Mouse (Mus musculus) regulatory T cell (primary cell): ENCODE measurements at regions not wholly inside any gene's neighbourhood (a gene's known extent, or its start where the extent isn't known, plus 50 kb on each side); places are given as distances from the start of the nearest gene placed in this dataset.

ENCODE experiments used
- in situ Hi-C: fragments of 300-600 bp; cut with MboI, MseI; formaldehyde crosslinking; loops from one replicate; pipeline ENCODE4 v1.15.1; 2025; ENCODE audit warnings: high pct_unique_total_duplicates

DNA sequence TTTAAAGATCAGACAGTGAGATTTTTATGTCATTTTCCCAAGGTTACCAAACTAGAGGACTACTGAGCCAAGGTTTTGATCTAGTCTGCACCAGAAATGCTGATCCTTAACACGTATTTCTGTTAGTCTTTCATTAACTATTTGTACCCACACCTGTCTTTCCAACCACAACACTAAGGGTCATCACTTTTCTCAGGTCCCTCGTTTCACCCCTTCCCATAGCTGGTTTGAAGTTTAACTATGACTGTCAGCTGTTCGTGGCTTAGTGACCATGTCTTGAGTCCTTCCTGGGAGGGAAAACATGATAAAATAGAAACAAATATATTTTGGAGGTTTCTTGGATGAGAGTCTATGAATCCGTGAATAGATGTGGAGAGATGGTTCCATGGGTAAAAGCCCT, 99.6 kb upstream of the Gm6657 start:
- in situ Hi-C loops = no loop called here

- in situ Hi-C loops = no loop called here
Measured at GRCm38 (mm10) chr12:78095352-78095751, 98.7 kb upstream of the Gm6657 start.

GRCm38 (mm10) chr12:78095916-78096315, 98.1 kb upstream of the Gm6657 start:
- in situ Hi-C loops = no loop called here

DNA sequence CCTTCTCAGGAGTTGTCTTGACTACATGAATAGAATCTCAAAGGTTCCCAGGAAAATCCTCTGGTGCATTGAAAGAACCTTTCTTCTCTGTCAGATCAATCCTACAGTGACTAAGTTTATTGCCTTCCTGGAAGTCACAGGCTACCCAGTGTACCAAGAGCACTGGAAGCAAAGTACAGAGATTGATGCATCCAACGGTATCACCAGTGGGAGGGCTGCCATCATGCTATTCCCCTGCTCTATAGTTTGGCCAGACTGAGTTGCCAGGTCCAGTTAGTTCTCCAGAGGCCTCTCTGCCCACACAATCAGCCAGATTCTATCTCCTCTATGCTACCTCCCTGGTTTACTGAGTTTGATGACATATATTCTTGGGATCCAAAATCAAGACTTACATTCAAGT, 96.9 kb upstream of the Gm6657 start:
- in situ Hi-C loops = no loop called here

GRCm38 (mm10) chr12:78097692-78098091, 96.3 kb upstream of the Gm6657 start:
- in situ Hi-C loops = no loop called here

DNA sequence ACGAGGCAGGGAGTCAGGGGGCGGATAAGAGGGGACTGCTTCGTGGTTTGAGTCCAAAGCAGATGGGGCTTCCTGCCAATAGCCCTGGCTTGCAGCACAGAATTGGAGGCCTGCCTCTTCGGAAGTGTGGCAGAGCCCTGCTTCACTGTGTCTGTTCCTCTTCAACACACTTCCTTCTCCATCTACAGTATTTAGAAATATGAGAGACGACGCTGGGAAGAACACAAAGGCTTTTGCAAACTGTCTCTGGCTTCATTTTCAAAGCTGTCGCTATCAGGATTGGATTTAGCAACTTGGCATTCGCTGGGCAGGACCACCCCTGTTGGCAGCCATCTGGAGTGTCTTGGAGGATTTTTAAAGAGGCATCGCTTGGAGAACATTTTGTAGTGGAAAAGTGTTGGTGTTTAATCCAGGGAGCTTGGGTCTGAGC, 95.3 kb upstream of the Gm6657 start:
- in situ Hi-C loops = no loop called here

DNA sequence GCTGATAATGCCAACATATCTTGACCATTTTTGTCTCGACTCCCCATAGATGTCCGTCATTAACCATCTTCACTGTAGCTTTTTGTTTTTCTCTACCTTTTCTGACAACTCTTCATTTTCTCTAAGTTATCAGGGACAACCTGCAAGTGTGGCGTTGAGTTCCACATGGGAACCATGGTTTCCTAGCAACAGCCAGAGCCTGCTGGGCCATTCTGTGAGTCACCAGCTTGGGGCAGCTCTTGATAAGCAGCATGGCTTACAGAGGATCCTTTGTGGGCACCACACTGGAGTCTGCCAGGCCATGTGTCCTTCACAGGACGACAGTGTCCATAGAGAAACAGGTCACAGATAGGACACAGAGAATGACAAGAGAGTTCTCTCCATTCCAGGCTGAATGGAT, 94.3 kb upstream of the Gm6657 start:
- in situ Hi-C loops = no loop called here

GRCm38 (mm10) chr12:78100756-78101155, 93.3 kb upstream of the Gm6657 start:
- in situ Hi-C loops = no loop called here

DNA sequence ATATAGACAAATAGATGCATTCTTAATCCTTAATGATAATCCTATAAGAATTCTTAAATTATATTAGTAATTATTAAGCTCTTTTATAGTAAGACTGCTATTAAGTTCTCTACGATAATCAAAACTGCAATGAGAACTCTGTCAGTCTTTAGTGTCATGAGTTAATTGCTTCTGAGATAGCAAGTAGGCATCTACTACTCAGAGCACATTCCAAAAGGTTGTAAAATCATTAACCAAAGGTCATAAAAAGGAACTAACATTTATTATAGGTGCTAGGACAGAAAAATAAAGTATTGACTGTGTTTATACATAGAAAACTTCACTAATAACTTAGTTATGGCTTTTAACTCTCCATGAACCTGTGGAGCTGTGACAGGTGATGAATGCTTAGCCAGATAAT, 84.1 kb upstream of the Gm6657 start:
- in situ Hi-C loops = no loop called here

DNA sequence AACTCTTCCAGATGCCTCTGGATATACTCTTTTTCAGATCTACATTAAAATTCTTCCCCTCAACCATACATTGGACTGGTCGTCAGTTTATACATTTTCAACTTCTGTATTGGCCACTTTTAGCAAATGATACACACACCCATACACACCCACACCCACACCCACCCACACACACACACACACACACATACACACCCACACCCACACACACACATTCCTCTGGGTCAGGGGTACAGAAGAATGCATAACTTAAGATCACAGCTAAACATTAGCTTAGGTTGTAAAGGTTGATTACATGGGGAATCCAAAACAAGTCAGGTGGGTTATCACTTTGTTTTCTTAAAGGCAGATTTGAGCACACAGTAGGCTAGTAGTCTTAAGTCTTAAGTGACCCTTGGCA, 75.9 kb upstream of the Gm6657 start:
- in situ Hi-C loops = no loop called here

DNA sequence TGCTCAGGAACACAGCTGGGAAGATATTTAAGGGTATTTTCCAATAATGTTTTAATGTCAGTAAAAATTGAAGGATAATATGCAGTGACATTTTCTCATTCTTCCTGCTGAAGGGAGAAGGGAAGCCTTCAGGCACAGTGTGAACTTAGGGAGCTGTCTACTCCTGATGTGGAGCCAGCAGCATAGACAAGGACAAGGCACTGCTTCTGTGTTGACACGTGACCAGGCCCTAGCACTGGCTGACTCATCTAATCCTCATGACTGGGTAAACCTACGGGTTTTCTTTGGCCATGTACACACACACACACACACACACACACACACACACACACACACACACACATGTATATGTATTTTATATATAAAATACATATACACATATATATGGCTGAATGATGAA, 74.8 kb upstream of the Gm6657 start:
- in situ Hi-C loops = no loop called here

DNA sequence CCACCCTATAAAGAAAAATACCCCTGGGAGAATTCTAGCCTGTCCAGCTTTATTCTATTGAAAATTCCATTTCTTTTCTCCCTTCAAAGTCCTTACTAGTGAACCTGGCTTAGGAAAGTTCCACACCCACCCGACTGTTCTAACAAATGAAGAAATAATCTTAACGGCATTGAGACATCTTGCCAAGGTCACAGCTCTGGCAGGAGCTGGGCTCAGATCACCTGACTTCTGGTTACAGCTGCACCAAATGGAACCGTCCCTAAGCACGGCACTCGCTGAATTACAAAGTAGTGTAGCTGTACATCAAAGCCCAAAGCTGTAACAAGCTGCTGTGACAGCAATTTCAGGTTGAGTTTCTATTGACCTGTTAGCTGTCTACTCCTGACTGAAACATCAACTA, 74.2 kb upstream of the Gm6657 start:
- in situ Hi-C loops = no loop called here

GRCm38 (mm10) chr12:78129130-78129845, 64.8 kb upstream of the Gm6657 start:
- in situ Hi-C loops = no loop called here

- in situ Hi-C loops = no loop called here
Measured at GRCm38 (mm10) chr12:78132016-78132797, 61.8 kb upstream of the Gm6657 start.

GRCm38 (mm10) chr12:78133341-78133740, 60.7 kb upstream of the Gm6657 start:
- in situ Hi-C loops = no loop called here

GRCm38 (mm10) chr12:78133984-78134383, 60.1 kb upstream of the Gm6657 start:
- in situ Hi-C loops = no loop called here

- in situ Hi-C loops = no loop called here
Measured at GRCm38 (mm10) chr12:78137196-78137595, 56.8 kb upstream of the Gm6657 start.

- in situ Hi-C loops = no loop called here
Measured at GRCm38 (mm10) chr12:78138467-78138866, 55.6 kb upstream of the Gm6657 start.
